Mouse (Mus musculus) myocyte (in vitro differentiated cells): Measurements from ENCODE around the gene Olfr963. TPM values are rescaled to one million over a fixed set of nuclear protein-coding genes. Genes with fewer than 3 reads are reported as not detected.

Source experiments
- H3K27me3 ChIP-seq: one replicate; pipeline ENCODE4 v1.6.1; 2011; ENCODE audit not compliant: control insufficient read depth, insufficient read depth, insufficient read length
- H3K36me3 ChIP-seq: one replicate; pipeline ENCODE4 v1.6.1; 2011; ENCODE audit not compliant: control insufficient read depth, insufficient read depth
- H3K4me2 ChIP-seq: one replicate; pipeline ENCODE4 v1.6.1; 2011; ENCODE audit warnings: low read depth, control low read depth
- H3K4me3 ChIP-seq: one replicate; pipeline ENCODE4 v1.5.1; 2011; ENCODE audit warnings: mild to moderate bottlenecking, control low read depth, moderate library complexity
- H3K79me2 ChIP-seq: one replicate; pipeline ENCODE4 v1.6.1; 2011; ENCODE audit not compliant: control insufficient read depth, insufficient read depth
- H3ac ChIP-seq: one replicate; pipeline ENCODE4 v1.6.1; 2011; ENCODE audit not compliant: control insufficient read depth, insufficient read length
- CEBPB ChIP-seq: IDR thresholded peaks from 2 replicates; pipeline ENCODE4 v1.6.1; 2011; ENCODE audit warnings: mild to moderate bottlenecking, moderate library complexity; ENCODE audit not compliant: poor library complexity, insufficient read depth, severe bottlenecking
- E2F4 ChIP-seq: IDR thresholded peaks from one replicate; pipeline ENCODE4 v1.6.1; 2011; ENCODE audit warnings: mild to moderate bottlenecking, control low read depth, moderate library complexity; ENCODE audit not compliant: insufficient read depth
- MAX ChIP-seq: IDR thresholded peaks from one replicate; pipeline ENCODE4 v1.6.1; 2011; ENCODE audit warnings: low read depth, mild to moderate bottlenecking, control low read depth
- MYOD1 ChIP-seq, 3 experiments: IDR thresholded peaks; one replicate each; pipeline ENCODE4 v1.6.1; 2011; ENCODE audit warnings: control low read depth in 2 of 3, low read depth in 2 of 3, mild to moderate bottlenecking in 2 of 3, moderate library complexity in 1 of 3; ENCODE audit not compliant: insufficient read length in 2 of 3, control insufficient read depth in 1 of 3
- MYOG ChIP-seq, 3 experiments: IDR thresholded peaks; one replicate each; pipeline ENCODE4 v1.6.1; 2011; ENCODE audit warnings: control low read depth in 2 of 3, low read depth in 2 of 3, mild to moderate bottlenecking in 2 of 3; ENCODE audit not compliant: insufficient read length in 2 of 3, control insufficient read depth in 1 of 3, insufficient read depth in 1 of 3
- POLR2A ChIP-seq: IDR thresholded peaks from one replicate; pipeline ENCODE4 v1.6.1; 2011; ENCODE audit warnings: low read depth, mild to moderate bottlenecking, control low read depth, moderate library complexity; ENCODE audit not compliant: insufficient read length
- POLR2AphosphoS2 ChIP-seq: IDR thresholded peaks from one replicate; pipeline ENCODE4 v1.6.1; 2011; ENCODE audit warnings: low read depth, control low read depth; ENCODE audit not compliant: insufficient read length
- REST ChIP-seq: IDR thresholded peaks from one replicate; pipeline ENCODE4 v1.6.1; 2011; ENCODE audit warnings: mild to moderate bottlenecking, control low read depth, moderate library complexity; ENCODE audit not compliant: insufficient read depth, insufficient read length
- SRF ChIP-seq: IDR thresholded peaks from one replicate; pipeline ENCODE4 v1.6.1; 2011; ENCODE audit warnings: low read depth; ENCODE audit not compliant: control insufficient read depth, insufficient read length
- TCF12 ChIP-seq: IDR thresholded peaks from one replicate; pipeline ENCODE4 v1.6.1; 2011; ENCODE audit warnings: mild to moderate bottlenecking, control low read depth; ENCODE audit not compliant: poor library complexity, insufficient read depth, severe bottlenecking
- TCF3 ChIP-seq: IDR thresholded peaks from one replicate; pipeline ENCODE4 v1.6.1; 2011; ENCODE audit warnings: low read depth, control low read depth; ENCODE audit not compliant: insufficient read length
- USF1 ChIP-seq: IDR thresholded peaks from one replicate; pipeline ENCODE4 v1.6.1; 2011; ENCODE audit warnings: low read depth, mild to moderate bottlenecking, control low read depth, moderate library complexity
- polyA plus RNA-seq: library from polyadenylated mRNA; unstranded; fragments of >200 nt; fragmentation: generic; extraction: Trizol; gene quantifications from one replicate; pipeline ENCODE4 v1.2.1, GENCODE M21; 2012; ENCODE audit warnings: missing spikeins

Gene Olfr963
- not detected for polyA plus RNA-seq

- Histone ChIP-seq H3K4me2 (no peak within 1 kb of the TSS), H3ac (no peak within 1 kb of the TSS), H3K79me2 (no peaks in the 10 kb centered on the region), H3K4me3 (no peak within 1 kb of the TSS), H3K27me3 (no peaks in the 10 kb centered on the region), H3K36me3 (no peaks in the 10 kb centered on the region)
- TF ChIP-seq E2F4 (no peak), USF1 (no peak), MYOG (IDR thresholded peaks at IDR 0.05; ENCODE audit: control insufficient read depth in 1 of 3, insufficient read depth in 1 of 3, insufficient read length in 2 of 3, low read depth in 2 of 3) (no peak), SRF (no peak), TCF12 (no peak), POLR2A (no peak), POLR2AphosphoS2 (no peak), MAX (no peak), REST (no peak), CEBPB (no peak), MYOD1 (IDR thresholded peaks at IDR 0.05; ENCODE audit: control insufficient read depth in 1 of 3, insufficient read length in 2 of 3, low read depth in 2 of 3) (no peak), TCF3 (no peak)
Measured at GRCm38 (mm10) chr9:39666905-39667304, at the start of gene Olfr963. Gene Olfr963 (plus strand): TSS chr9:39667205.

DNA sequence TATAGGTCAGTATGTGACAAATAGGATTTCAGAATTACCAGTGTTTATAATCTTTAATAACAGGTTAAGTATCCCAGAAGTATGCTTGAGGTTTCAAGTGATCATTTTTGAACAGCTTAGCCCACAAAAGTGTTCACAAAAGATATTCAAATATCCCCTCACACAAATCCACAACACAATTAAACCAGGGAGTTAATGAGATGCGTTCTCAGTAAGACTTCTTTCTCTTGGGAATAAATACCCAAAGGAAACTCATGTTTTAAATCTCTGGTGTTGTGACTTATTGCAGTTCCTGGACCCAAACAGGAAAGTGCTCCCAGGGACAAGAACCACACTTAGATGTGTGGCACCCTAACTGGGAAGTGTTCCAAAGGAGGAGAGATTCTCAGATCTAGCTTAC is 45.9 kb upstream of the Olfr963 start, which contains the start of gene Olfr960:
Gene Olfr960 (plus strand): TSS at position 301 of the 400 bp plus-strand sequence.
- no peak for TF ChIP-seq SRF
- no peak for TF ChIP-seq POLR2A
- no peak for TF ChIP-seq MYOG (IDR thresholded peaks at IDR 0.05; ENCODE audit: control insufficient read depth in 1 of 3, insufficient read depth in 1 of 3, insufficient read length in 2 of 3, low read depth in 2 of 3)
- no peak for TF ChIP-seq USF1
- TF ChIP-seq TCF12: no peak
- TF ChIP-seq E2F4: no peak
- no peak within 1 kb of the TSS for H3ac ChIP-seq
- H3K4me2 ChIP-seq: no peak within 1 kb of the TSS
- H3K36me3 ChIP-seq: no peaks in the 10 kb centered on the region
- H3K4me3 ChIP-seq: no peak within 1 kb of the TSS
- no peaks in the 10 kb centered on the region for H3K27me3 ChIP-seq
- no peaks in the 10 kb centered on the region for H3K79me2 ChIP-seq

- Histone ChIP-seq H3K27me3 (no peaks in the 10 kb centered on the region), H3K36me3 (no peaks in the 10 kb centered on the region), H3K79me2 (no peaks in the 10 kb centered on the region), H3K4me2 (no peak overlapping the region), H3ac (no peak overlapping the region), H3K4me3 (no peak overlapping the region)
- TF ChIP-seq SRF (no peak), USF1 (no peak), POLR2A (no peak)
Measured at GRCm38 (mm10) chr9:39623783-39624182, 43.2 kb upstream of the Olfr963 start.

DNA sequence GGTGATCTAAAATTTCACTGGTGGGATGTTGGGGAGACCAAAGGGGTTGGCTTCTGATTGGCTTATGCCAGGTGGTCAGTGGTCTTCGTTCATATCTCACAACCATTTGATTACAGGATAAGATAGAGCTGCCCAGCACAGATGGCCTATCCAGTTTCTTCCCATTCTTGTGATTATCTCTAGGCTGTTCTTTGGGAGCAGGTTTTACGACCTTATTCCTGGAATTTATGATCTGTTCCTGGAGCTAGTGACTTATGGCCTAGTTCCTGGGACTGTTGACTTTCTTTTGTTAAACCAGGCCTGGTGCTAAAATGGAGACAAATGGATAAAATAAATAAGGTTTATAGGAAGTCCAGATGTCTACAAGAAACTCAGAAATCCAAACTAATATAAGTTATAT is 42.3 kb upstream of the Olfr963 start:
- no peaks in the 10 kb centered on the region for H3K79me2 ChIP-seq
- no peak overlapping the region for H3ac ChIP-seq
- no peaks in the 10 kb centered on the region for H3K27me3 ChIP-seq
- no peak overlapping the region for H3K4me2 ChIP-seq
- H3K36me3 ChIP-seq: no peaks in the 10 kb centered on the region
- no peak overlapping the region for H3K4me3 ChIP-seq
- TF ChIP-seq POLR2A (no peak), POLR2AphosphoS2 (no peak), SRF (no peak), TCF3 (no peak)

DNA sequence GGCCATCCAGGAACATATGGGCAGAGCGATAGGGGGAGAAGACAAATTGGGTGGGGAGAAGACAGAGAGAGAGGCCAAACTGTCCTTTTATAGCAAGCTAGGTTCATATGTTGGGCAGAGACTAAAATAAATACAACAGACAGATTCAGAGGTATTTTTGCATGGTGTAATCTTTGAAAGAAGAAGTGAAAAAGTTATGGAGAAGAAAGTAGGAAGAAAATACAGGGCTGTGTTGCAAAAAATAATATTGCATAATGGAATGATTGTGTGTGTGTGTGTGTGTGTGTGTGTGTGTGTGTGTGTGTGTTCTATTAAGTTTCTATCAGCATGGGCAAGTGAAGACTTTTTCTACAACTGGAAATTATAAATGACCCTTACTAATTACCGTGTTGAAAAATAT is 37.9 kb upstream of the Olfr963 start:
- Histone ChIP-seq H3ac (no peak overlapping the region), H3K4me2 (no peak overlapping the region)
- TF ChIP-seq USF1: no peak
- no peak for TF ChIP-seq TCF3

DNA sequence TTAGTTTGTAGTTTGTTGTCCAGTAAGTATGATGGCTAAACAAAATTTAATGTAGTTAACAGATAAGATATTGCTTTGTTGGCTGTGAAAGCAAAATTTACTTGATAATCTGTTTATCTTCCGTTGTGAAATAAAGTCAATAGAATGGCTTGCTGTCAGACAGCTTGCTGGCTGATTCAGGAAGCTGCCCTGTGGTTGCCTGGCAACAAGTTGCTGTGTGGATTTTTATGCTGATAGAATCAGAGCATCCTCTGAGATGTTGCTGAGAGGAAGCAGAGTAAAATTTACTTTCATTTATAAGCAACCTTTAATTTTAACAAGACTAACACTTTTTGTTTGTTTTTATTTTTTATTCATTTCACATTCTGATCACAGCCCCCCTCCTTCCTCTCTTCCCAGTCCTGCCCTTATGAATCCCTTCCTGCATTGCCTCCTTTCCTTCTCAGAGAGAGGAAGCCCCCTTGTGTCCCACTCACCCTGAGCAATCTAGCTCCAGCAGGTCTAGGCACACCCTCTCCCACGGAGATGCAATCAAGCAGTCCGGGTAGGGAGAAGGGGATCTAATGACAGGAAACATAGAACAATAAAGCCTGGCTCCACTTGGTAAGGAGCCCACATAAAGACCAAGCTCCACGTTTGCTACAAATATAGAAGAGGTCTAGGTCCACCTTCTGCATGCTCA is 33.0 kb upstream of the Olfr963 start:
- no peak overlapping the region for H3ac ChIP-seq
- H3K4me2 ChIP-seq: no peak overlapping the region
- no peak overlapping the region for H3K4me3 ChIP-seq
- TF ChIP-seq MAX (no peak), POLR2A (no peak), TCF12 (no peak), POLR2AphosphoS2 (no peak), REST (no peak), MYOG (IDR thresholded peaks at IDR 0.05; ENCODE audit: control insufficient read depth in 1 of 3, insufficient read depth in 1 of 3, insufficient read length in 2 of 3, low read depth in 2 of 3) (no peak), E2F4 (no peak), TCF3 (no peak), CEBPB (no peak), SRF (no peak)
- H3K79me2 ChIP-seq: no peaks in the 10 kb centered on the region
- H3K27me3 ChIP-seq: no peaks in the 10 kb centered on the region
- no peaks in the 10 kb centered on the region for H3K36me3 ChIP-seq

More for the DNA sequence above, 37.9 kb upstream of the Olfr963 start:
- no peaks in the 10 kb centered on the region for H3K79me2 ChIP-seq
- no peaks in the 10 kb centered on the region for H3K36me3 ChIP-seq
- no peak overlapping the region for H3K4me3 ChIP-seq
- H3K27me3 ChIP-seq: no peaks in the 10 kb centered on the region
